Mouse (Mus musculus): ENCODE measurements at regions not wholly inside any gene's neighbourhood (a gene's known extent, or its start where the extent isn't known, plus 50 kb on each side); places are given as distances from the start of the nearest gene placed in this dataset.

GRCm38 (mm10) chr11:52496908-52497307, 100.7 kb downstream of the 9530068E07Rik start:
- 95% methylated on average over 3 of the region's 3 CpGs for WGBS
- TF ChIP-seq POLR2A (IDR thresholded peaks at IDR 0.05; ENCODE audit: extremely low read depth, insufficient read depth, low read length) (no peak), CTCF (IDR thresholded peaks at IDR 0.05; ENCODE audit: low read depth, low read length) (no peak)
- Histone ChIP-seq H3K9ac (ENCODE audit: low read depth, low read length) (no peak overlapping the region), H3K4me1 (ENCODE audit: control insufficient read depth, insufficient read depth, low read length) (no peaks in the 10 kb centered on the region), H3K4me3 (ENCODE audit: insufficient read depth, low read depth, low read length) (no peak overlapping the region), H3K79me2 (ENCODE audit: control insufficient read depth, insufficient read depth, low read length) (no peaks in the 10 kb centered on the region), H3K36me3 (ENCODE audit: control insufficient read depth, insufficient read depth, low read length) (no peaks in the 10 kb centered on the region), H3K27me3 (ENCODE audit: control insufficient read depth, insufficient read depth, low read length) (no peaks in the 10 kb centered on the region; the same call in 1 of the 2 replicates), H3K27ac (replicated peaks; ENCODE audit: insufficient read depth, low read depth, low read length) (no peak overlapping the region)
- DNase-seq (ENCODE audit: extremely low read depth, low read depth, low spot score) = no peak

DNA sequence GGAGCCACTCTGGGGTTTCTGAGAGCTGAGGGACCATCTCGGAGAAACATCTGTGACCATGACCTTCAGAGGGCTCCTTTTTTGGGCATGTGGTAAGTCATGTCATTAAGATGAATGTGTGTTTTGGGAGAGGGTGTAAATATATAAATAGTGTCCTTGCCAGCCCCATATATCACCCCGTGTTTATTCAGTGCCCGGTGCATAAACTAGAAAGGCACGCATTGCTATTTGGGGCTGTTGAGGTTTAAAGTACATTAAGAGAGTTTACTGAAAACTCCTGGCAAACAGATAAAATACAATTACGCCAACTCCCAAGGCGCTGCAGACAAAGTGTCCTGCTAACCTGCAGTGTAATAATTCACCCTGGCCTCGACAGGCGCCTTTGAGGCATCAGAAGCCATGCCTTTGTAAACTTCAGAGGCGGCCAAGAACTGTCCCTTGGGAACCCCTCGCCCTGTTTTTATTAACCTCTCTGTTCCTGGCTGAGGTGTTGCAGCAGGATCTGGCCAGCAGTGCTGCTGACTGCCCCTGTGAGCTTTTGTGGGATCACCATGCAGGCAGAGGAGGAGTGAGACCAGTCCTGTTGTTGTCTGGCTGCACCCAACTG, 106.6 kb downstream of the 9530068E07Rik start:
- DNase-seq (ENCODE audit: extremely low read depth, low read depth, low spot score) = no peak
- Histone ChIP-seq H3K27me3 (ENCODE audit: control insufficient read depth, insufficient read depth, low read length) (no peaks in the 10 kb centered on the region), H3K9ac (ENCODE audit: low read depth, low read length) (no peak overlapping the region), H3K36me3 (ENCODE audit: control insufficient read depth, insufficient read depth, low read length) (no peaks in the 10 kb centered on the region), H3K4me1 (ENCODE audit: control insufficient read depth, insufficient read depth, low read length) (no peaks in the 10 kb centered on the region), H3K27ac (replicated peaks; ENCODE audit: insufficient read depth, low read depth, low read length) (no peak overlapping the region), H3K79me2 (ENCODE audit: control insufficient read depth, insufficient read depth, low read length) (no peaks in the 10 kb centered on the region), H3K4me3 (ENCODE audit: insufficient read depth, low read depth, low read length) (no peak overlapping the region)
- no peak for TF ChIP-seq POLR2A (IDR thresholded peaks at IDR 0.05; ENCODE audit: extremely low read depth, insufficient read depth, low read length)
- no peak for TF ChIP-seq CTCF (IDR thresholded peaks at IDR 0.05; ENCODE audit: low read depth, low read length)
- WGBS = 39% methylated on average over 10 of the region's 10 CpGs

DNA sequence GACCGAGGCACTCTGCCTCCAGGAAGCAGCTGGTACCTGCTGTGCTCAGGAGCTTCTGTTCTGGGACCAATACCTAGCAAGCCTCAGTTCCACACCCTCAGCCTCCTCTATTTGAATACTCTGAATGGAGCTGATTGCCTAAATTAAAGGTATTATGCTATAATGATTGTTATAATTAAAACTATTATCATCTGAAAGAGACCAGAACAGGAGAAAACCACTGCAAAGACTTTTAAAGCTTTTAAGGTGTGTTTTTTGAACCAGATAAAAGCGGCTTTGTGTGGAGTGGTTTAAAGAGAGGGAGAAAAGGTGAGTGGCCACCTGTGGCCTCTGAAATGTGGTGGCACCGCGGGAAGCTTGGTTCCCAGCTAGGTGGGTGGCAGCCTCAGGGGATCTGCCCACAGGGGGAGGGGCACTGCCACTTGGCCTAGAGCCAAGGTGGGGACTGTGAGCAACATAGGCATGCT, 115.6 kb downstream of the 9530068E07Rik start:
- H3K27me3 ChIP-seq (ENCODE audit: control insufficient read depth, insufficient read depth, low read length) = no peaks in the 10 kb centered on the region
- WGBS = 60% methylated on average over 4 of the region's 4 CpGs
- H3K4me1 ChIP-seq (ENCODE audit: control insufficient read depth, insufficient read depth, low read length) = no peaks in the 10 kb centered on the region
- H3K79me2 ChIP-seq (ENCODE audit: control insufficient read depth, insufficient read depth, low read length) = no peaks in the 10 kb centered on the region
- H3K4me3 ChIP-seq (ENCODE audit: insufficient read depth, low read depth, low read length) = no peak overlapping the region
- H3K9ac ChIP-seq (ENCODE audit: low read depth, low read length) = no peak overlapping the region
- TF ChIP-seq CTCF (IDR thresholded peaks at IDR 0.05; ENCODE audit: low read depth, low read length) (no peak), POLR2A (IDR thresholded peaks at IDR 0.05; ENCODE audit: extremely low read depth, insufficient read depth, low read length) (no peak)
- H3K27ac ChIP-seq (replicated peaks; ENCODE audit: insufficient read depth, low read depth, low read length) = no peak overlapping the region
- DNase-seq (ENCODE audit: extremely low read depth, low read depth, low spot score) = no peak
- no peaks in the 10 kb centered on the region for H3K36me3 ChIP-seq (ENCODE audit: control insufficient read depth, insufficient read depth, low read length)

DNA sequence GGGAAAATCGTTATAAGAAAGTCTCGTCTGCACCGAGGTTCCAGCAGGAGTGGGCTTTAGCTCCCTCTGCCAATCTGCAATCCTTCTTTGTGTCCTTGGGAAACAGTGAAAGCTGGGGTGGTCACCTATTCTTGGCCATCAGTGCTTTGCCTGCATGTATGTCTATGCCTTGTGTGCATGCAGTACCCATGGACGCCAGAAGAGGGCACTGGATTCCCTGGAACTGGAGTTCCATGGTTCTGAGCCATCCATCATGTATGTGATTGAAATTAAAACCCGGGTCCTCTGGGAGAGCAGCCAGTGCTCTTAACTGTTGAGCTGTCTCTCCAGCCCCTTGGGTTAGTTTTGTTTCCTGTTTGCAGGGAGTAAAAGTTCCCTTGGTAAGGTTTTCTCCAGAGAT, 121.1 kb downstream of the 9530068E07Rik start:
- 72% methylated on average over 5 of the region's 5 CpGs for WGBS
- H3K27ac ChIP-seq (replicated peaks; ENCODE audit: insufficient read depth, low read depth, low read length) = no peak overlapping the region
- H3K4me1 ChIP-seq (ENCODE audit: control insufficient read depth, insufficient read depth, low read length) = no peaks in the 10 kb centered on the region
- H3K79me2 ChIP-seq (ENCODE audit: control insufficient read depth, insufficient read depth, low read length) = no peaks in the 10 kb centered on the region
- H3K27me3 ChIP-seq (ENCODE audit: control insufficient read depth, insufficient read depth, low read length) = no peaks in the 10 kb centered on the region
- no peaks in the 10 kb centered on the region for H3K36me3 ChIP-seq (ENCODE audit: control insufficient read depth, insufficient read depth, low read length)
- no peak for DNase-seq (ENCODE audit: extremely low read depth, low read depth, low spot score)
- no peak overlapping the region for H3K4me3 ChIP-seq (ENCODE audit: insufficient read depth, low read depth, low read length)
- peak; percentile 27; the same call in 1 of the 2 replicates for TF ChIP-seq CTCF (IDR thresholded peaks at IDR 0.05; ENCODE audit: low read depth, low read length)
- no peak for TF ChIP-seq POLR2A (IDR thresholded peaks at IDR 0.05; ENCODE audit: extremely low read depth, insufficient read depth, low read length)
- no peak overlapping the region for H3K9ac ChIP-seq (ENCODE audit: low read depth, low read length)

DNA sequence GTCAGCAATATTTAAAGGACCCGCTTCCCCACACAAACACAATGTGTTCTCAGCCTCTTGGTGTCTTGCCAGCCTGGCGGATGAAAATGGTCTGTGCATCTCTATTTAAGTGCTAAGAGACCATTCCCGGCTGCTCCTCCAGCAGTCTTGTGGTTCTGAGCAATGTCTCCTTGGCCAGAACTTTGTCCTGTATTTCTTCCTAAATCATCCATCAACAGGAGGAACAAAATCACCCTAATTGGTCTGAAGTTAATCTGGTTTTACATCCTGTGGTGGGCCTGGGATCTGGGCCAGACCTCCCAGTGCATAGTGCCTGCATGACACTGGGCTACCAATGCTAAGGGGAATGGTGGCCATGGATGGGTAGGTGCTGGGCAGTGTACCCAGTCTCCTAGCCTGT, 123.6 kb downstream of the 9530068E07Rik start:
- Histone ChIP-seq H3K27me3 (ENCODE audit: control insufficient read depth, insufficient read depth, low read length) (no peaks in the 10 kb centered on the region), H3K9ac (ENCODE audit: low read depth, low read length) (no peak overlapping the region), H3K36me3 (ENCODE audit: control insufficient read depth, insufficient read depth, low read length) (no peaks in the 10 kb centered on the region), H3K4me1 (ENCODE audit: control insufficient read depth, insufficient read depth, low read length) (no peaks in the 10 kb centered on the region), H3K79me2 (ENCODE audit: control insufficient read depth, insufficient read depth, low read length) (no peaks in the 10 kb centered on the region), H3K27ac (replicated peaks; ENCODE audit: insufficient read depth, low read depth, low read length) (no peak overlapping the region), H3K4me3 (ENCODE audit: insufficient read depth, low read depth, low read length) (no peak overlapping the region)
- no peak for DNase-seq (ENCODE audit: extremely low read depth, low read depth, low spot score)
- TF ChIP-seq POLR2A (IDR thresholded peaks at IDR 0.05; ENCODE audit: extremely low read depth, insufficient read depth, low read length) (no peak), CTCF (IDR thresholded peaks at IDR 0.05; ENCODE audit: low read depth, low read length) (no peak)
- WGBS = 87% methylated on average over 3 of the region's 3 CpGs

DNA sequence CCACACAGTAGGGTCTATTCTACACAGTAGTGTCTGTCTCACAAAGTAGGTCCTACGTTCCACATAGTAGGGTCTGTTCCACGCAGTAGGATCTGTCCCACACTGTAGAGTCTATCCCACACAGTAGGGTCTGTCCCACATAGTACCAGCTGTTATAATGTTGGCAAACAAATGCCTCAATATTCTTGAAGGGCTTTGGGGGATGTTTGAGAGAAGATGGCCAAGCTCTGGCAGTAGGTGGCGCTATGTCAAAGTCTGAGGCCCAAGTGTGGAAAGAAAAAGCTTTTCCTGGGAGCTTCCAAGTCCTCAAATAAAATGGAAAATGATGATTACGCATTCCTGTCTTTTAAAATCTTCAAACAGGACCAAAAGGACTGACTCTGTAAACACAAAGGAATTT, 125.7 kb downstream of the 9530068E07Rik start:
- DNase-seq (ENCODE audit: extremely low read depth, low read depth, low spot score) = no peak
- Histone ChIP-seq H3K36me3 (ENCODE audit: control insufficient read depth, insufficient read depth, low read length) (no peaks in the 10 kb centered on the region), H3K27ac (replicated peaks; ENCODE audit: insufficient read depth, low read depth, low read length) (no peak overlapping the region), H3K27me3 (ENCODE audit: control insufficient read depth, insufficient read depth, low read length) (no peaks in the 10 kb centered on the region), H3K4me3 (ENCODE audit: insufficient read depth, low read depth, low read length) (no peak overlapping the region), H3K4me1 (ENCODE audit: control insufficient read depth, insufficient read depth, low read length) (no peaks in the 10 kb centered on the region), H3K9ac (ENCODE audit: low read depth, low read length) (no peak overlapping the region), H3K79me2 (ENCODE audit: control insufficient read depth, insufficient read depth, low read length) (no peaks in the 10 kb centered on the region)
- TF ChIP-seq CTCF (IDR thresholded peaks at IDR 0.05; ENCODE audit: low read depth, low read length) (peak; percentile 24; the same call in 1 of the 2 replicates), POLR2A (IDR thresholded peaks at IDR 0.05; ENCODE audit: extremely low read depth, insufficient read depth, low read length) (no peak)
- WGBS = 50% methylated on average over 4 of the region's 4 CpGs
